Mouse (Mus musculus) midbrain, postnatal 0 days (tissue): ENCODE measurements around the gene Nsun7. TPM values are rescaled to one million over a fixed set of nuclear protein-coding genes. Genes with fewer than 3 reads are reported as not detected.

Experiments
- ATAC-seq: fragments of 200-750 bp; cut with Nextera tagmentation; 2 replicates; pipeline ENCODE4 v1.8.0; 2017; ENCODE audit warnings: moderate number of reproducible peaks, mild to moderate bottlenecking, moderate TSS enrichment, moderate library complexity; ENCODE audit not compliant: low FRiP score
- DNase-seq: peaks from one replicate; pipeline ENCODE4 v3.0.0-alpha.2; 2015; ENCODE audit warnings: low spot score
- H3K27ac ChIP-seq: fragments of 300-500 bp; sonication (generic); 2 replicates; pipeline ENCODE4 v1.5.1; 2014; ENCODE audit warnings: low read depth, mild to moderate bottlenecking, low read length, mixed read lengths
- H3K27me3 ChIP-seq: fragments of 300-500 bp; sonication (generic); 2 replicates; pipeline ENCODE4 v1.6.1; 2014; ENCODE audit warnings: low read length, control low read depth, mixed read lengths; ENCODE audit not compliant: insufficient read depth
- H3K36me3 ChIP-seq: fragments of 300-500 bp; sonication (generic); 2 replicates; pipeline ENCODE4 v1.6.1; 2014; ENCODE audit warnings: low read length, control low read depth, mixed read lengths; ENCODE audit not compliant: insufficient read depth
- H3K4me1 ChIP-seq: fragments of 300-500 bp; sonication (generic); 2 replicates; pipeline ENCODE4 v1.6.1; 2014; ENCODE audit warnings: mild to moderate bottlenecking, control low read depth, antibody characterized with exemption, low read length, mixed read lengths; ENCODE audit not compliant: insufficient read depth
- H3K4me2 ChIP-seq: fragments of 300-500 bp; sonication (generic); 2 replicates; pipeline ENCODE4 v1.6.1; 2014; ENCODE audit warnings: low read depth, mild to moderate bottlenecking, low read length, mixed read lengths; ENCODE audit not compliant: poor library complexity, severe bottlenecking
- H3K4me3 ChIP-seq: fragments of 300-500 bp; sonication (generic); 2 replicates; pipeline ENCODE4 v1.5.1; 2014; ENCODE audit warnings: low read depth, mild to moderate bottlenecking, low read length, moderate library complexity
- H3K9ac ChIP-seq: fragments of 300-500 bp; sonication (generic); replicated peaks from 2 replicates; pipeline ENCODE4 v1.6.1; 2014; ENCODE audit warnings: mild to moderate bottlenecking, low read length, moderate library complexity, mixed read lengths; ENCODE audit not compliant: poor library complexity, severe bottlenecking
- H3K9me3 ChIP-seq: fragments of 300-500 bp; sonication (generic); 2 replicates; pipeline ENCODE4 v1.6.1; 2016; ENCODE audit warnings: low read length, control low read depth
- CTCF ChIP-seq: IDR thresholded peaks from 2 replicates; pipeline ENCODE4 v1.5.1; 2016; ENCODE audit warnings: antibody characterized with exemption, mild to moderate bottlenecking
- WGBS: fragments of 180-500 bp; shearing (Covaris S2); extraction: QIAGEN DNeasy Blood & Tissue Kit; methylation state at CpG from one replicate; pipeline ENCODE4 v1.1.7; 2014; 5-methylcytosine and 5-hydroxymethylcytosine counted together
- polyA plus RNA-seq: library from polyadenylated mRNA; unstranded; fragments of >200 nt; fragmentation: Nextera tagmentation; extraction: Ambion mirVana; gene quantifications from 2 replicates; pipeline ENCODE4 v1.2.1, GENCODE M21; 2015
- total RNA-seq: library from RNA; depleted of rRNA; stranded (reverse); fragments of >200 nt; gene quantifications from 2 replicates; pipeline ENCODE4 v1.2.3, GENCODE M21; 2014

Gene Nsun7
- total and polyA plus RNA-seq, 2 experiments from 2014 or later: 3.1 to 4.7 TPM

DNA sequence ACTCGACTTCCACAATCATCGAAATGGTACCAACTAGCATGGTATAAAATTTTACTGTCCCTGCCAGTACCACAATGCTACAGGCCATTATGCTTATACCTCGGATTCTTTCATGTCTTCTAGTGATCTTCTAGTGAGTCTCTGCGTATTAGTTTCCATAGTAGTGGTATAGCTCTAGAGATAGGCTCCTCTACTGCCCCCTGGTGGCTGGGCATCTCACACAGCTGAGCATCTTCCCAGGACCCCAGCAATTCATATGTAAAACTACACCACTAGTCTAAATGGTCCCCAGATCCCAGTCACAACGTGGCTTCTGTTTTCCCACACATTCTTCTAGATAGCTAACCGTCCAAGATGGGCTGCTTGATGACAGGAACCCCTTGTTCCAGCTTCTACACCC lies 59.6 kb downstream of the Nsun7 start:
- 71% methylated on average over 6 of the region's 6 CpGs for WGBS
- DNase-seq (peak; percentile 56), ATAC-seq (no peak)
- no peak overlapping the region for H3K4me2 ChIP-seq
- H3K4me1 ChIP-seq: no peaks in the 10 kb centered on the region
- no peak overlapping the region for H3K9ac ChIP-seq
- H3K4me3 ChIP-seq: no peak overlapping the region
- peak; percentile 65 for TF ChIP-seq CTCF
- no peaks in the 10 kb centered on the region for H3K9me3 ChIP-seq
- peak overlapping the region; percentile 7 for H3K27ac ChIP-seq
- H3K27me3 ChIP-seq: no peaks in the 10 kb centered on the region
- no peaks in the 10 kb centered on the region for H3K36me3 ChIP-seq

GRCm38 (mm10) chr5:66319827-66320404 lies 60.2 kb downstream of the Nsun7 start:
- no peaks in the 10 kb centered on the region for H3K4me1 ChIP-seq
- no peak for TF ChIP-seq CTCF
- ATAC-seq: peak; percentile 41; the same call in 1 of the 2 replicates
- H3K27me3 ChIP-seq: no peaks in the 10 kb centered on the region
- no peak for DNase-seq
- no peaks in the 10 kb centered on the region for H3K9me3 ChIP-seq
- H3K4me3 ChIP-seq: no peak overlapping the region
- H3K27ac ChIP-seq: peak overlapping the region; percentile 7; the same call in 1 of the 2 replicates
- no peak overlapping the region for H3K9ac ChIP-seq
- 16% methylated on average over 14 of the region's 14 CpGs for WGBS
- H3K4me2 ChIP-seq: no peak overlapping the region
- no peaks in the 10 kb centered on the region for H3K36me3 ChIP-seq

DNA sequence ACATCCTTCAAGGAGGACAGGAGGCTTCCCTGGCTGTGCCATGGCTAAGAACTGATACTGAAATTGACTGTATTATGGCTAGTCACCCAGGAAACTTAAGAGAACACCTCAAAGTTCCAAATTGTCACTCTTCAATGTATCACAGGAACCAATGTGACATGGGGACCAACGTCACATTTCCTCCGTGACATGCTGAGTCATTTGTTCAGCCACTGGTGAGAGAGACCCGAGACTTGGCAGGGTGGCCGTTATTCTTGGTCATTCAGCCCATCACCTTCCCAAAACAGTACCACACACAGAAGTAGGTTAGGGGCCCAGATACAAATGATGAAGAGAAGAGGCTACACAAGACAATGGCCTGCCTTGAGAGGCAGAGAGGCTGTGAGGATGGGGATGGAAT lies 63.4 kb downstream of the Nsun7 start:
- Histone ChIP-seq H3K4me2 (no peak overlapping the region), H3K9me3 (no peaks in the 10 kb centered on the region), H3K4me3 (no peak overlapping the region), H3K36me3 (no peaks in the 10 kb centered on the region), H3K27me3 (no peaks in the 10 kb centered on the region), H3K27ac (no peak overlapping the region), H3K4me1 (no peaks in the 10 kb centered on the region), H3K9ac (no peak overlapping the region)
- no peak for DNase-seq
- WGBS: 81% methylated on average over 4 of the region's 4 CpGs
- ATAC-seq: no peak
- no peak for TF ChIP-seq CTCF

- H3K27ac ChIP-seq: no peak overlapping the region
- no peak for ATAC-seq
- H3K27me3 ChIP-seq: no peaks in the 10 kb centered on the region
- no peak for TF ChIP-seq CTCF
- no peak overlapping the region for H3K4me3 ChIP-seq
- 81% methylated on average over 11 of the region's 11 CpGs for WGBS
- no peak overlapping the region for H3K9ac ChIP-seq
- no peaks in the 10 kb centered on the region; the same call in 1 of the 2 replicates for H3K4me1 ChIP-seq
- H3K4me2 ChIP-seq: no peak overlapping the region
- no peaks in the 10 kb centered on the region for H3K9me3 ChIP-seq
- H3K36me3 ChIP-seq: no peaks in the 10 kb centered on the region
- no peak for DNase-seq
These were observed 63.9 kb downstream of the Nsun7 start for GRCm38 (mm10) chr5:66323603-66324002.

GRCm38 (mm10) chr5:66326395-66326794 lies 66.7 kb downstream of the Nsun7 start:
- ATAC-seq: no peak
- Histone ChIP-seq H3K4me1 (peaks cover 6% of the 10 kb centered on the region; the same call in 1 of the 2 replicates), H3K36me3 (no peaks in the 10 kb centered on the region), H3K27me3 (no peaks in the 10 kb centered on the region), H3K9me3 (no peaks in the 10 kb centered on the region), H3K4me3 (no peak overlapping the region), H3K9ac (no peak overlapping the region), H3K4me2 (no peak overlapping the region), H3K27ac (no peak overlapping the region)
- DNase-seq: no peak
- 83% methylated on average over 7 of the region's 7 CpGs for WGBS
- TF ChIP-seq CTCF: peak; percentile 92

DNA sequence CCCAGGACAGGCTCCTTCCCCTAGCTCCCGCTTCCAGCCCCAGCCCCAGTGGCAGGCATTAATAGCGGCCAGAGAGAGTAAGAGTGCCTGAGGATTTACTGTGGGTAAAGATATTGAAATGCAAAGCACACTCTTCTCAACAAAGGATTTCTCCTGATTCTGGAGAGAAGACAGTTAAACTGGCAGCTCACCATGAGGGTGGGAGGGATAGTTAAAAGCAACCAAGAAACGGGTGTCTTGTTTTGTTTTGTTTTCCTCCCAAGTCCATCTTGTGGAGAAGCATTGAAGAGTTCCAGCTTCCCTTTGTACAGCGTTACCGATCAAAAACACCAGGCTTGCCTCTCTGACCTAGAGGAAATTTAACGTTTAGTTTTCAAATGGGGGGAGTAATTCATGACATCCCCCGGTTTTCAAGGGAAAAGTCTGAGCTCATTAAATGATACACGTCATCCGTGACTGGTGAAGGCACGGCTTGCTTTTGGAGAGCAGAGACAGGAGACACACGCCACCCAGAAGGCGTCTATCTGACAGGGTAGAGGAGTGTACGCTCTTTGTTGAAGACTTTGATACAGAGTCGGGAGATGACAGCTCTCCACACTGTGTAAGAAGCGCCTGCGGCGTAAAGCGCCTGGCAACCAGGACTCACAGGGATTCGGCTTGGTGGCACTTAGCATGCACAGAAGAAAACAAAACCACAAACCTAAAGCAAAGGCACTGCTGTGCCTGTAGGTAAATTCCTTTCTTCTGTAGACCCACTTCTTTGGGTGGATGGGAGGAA lies 68.4 kb downstream of the Nsun7 start:
- H3K4me1 ChIP-seq: peaks cover 6% of the 10 kb centered on the region; the same call in 1 of the 2 replicates
- peak; percentile 89 for ATAC-seq
- peak overlapping the region; percentile 62 for H3K27ac ChIP-seq
- peak; percentile 76 for DNase-seq
- no peaks in the 10 kb centered on the region for H3K36me3 ChIP-seq
- H3K4me3 ChIP-seq: peak overlapping the region; percentile 25
- peak overlapping the region; percentile 50; the same call in 1 of the 2 replicates for H3K9ac ChIP-seq
- no peak for TF ChIP-seq CTCF
- H3K9me3 ChIP-seq: no peaks in the 10 kb centered on the region
- WGBS: 12% methylated on average over 19 of the region's 19 CpGs
- H3K4me2 ChIP-seq: peak overlapping the region; percentile 41
- H3K27me3 ChIP-seq: no peaks in the 10 kb centered on the region
